Mouse (Mus musculus): ENCODE data around the gene Gm20888. TPM values are rescaled to one million over a fixed set of nuclear protein-coding genes. Genes with fewer than 3 reads are reported as not detected.

Gm20888 gene
- not detected for polyA plus RNA-seq (2017; shearing (Covaris generic))

DNA sequence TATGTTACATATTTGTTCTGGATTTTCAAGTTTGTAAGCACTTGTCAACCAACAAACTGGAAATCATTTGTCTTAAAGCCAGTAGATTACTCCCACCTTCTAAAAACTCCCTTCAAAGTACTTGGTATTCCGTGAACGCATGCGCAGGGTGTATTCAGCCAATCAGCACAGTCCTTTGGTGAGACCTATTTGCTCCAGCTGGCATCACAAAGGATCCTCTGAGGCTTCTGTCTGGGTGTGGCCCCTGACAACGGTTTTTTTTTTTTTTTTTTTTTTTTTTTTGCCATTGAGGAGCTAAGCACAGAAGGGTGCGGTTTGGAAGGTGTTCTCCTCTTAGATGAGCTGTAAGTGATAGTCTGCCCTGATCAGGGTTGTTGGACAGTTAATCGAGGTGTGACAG lies at the start of gene Gm20888:
Gene Gm20888 (plus strand): TSS at position 301 of the 400 bp plus-strand sequence.

Other genes with a start within 250 kb of the Gm20888 start
- gene Gm21118, start 168.2 kb upstream of the Gm20888 start, polyA plus RNA-seq (2017; shearing (Covaris generic)) = not detected
- gene Gm29423, start 138.6 kb upstream of the Gm20888 start, polyA plus RNA-seq (2017; shearing (Covaris generic)) = not detected
- not detected for gene Gm29644, start 138.5 kb upstream of the Gm20888 start, polyA plus RNA-seq (2017; shearing (Covaris generic))